Mouse (Mus musculus) layer of hippocampus, adult 8-10 months (tissue): ENCODE data around the gene Oit1. TPM values are rescaled to one million over a fixed set of nuclear protein-coding genes. Genes with fewer than 3 reads are reported as not detected.
A peak's percentile ranks its signal among the peaks of the same experiment; 100 is the strongest.

Experiments
- DNase-seq, 2 experiments: peaks; one replicate each; pipeline ENCODE4 v3.0.0; 2022; ENCODE audit warnings: low spot score in 2 of 2
- total RNA-seq, 4 experiments: library from RNA; stranded (reverse); gene quantifications; 2 replicates each; pipeline ENCODE4 v1.2.4; 2022

The Oit1 gene
- total RNA-seq, 4 experiments from 2014 or later = not detected

DNA sequence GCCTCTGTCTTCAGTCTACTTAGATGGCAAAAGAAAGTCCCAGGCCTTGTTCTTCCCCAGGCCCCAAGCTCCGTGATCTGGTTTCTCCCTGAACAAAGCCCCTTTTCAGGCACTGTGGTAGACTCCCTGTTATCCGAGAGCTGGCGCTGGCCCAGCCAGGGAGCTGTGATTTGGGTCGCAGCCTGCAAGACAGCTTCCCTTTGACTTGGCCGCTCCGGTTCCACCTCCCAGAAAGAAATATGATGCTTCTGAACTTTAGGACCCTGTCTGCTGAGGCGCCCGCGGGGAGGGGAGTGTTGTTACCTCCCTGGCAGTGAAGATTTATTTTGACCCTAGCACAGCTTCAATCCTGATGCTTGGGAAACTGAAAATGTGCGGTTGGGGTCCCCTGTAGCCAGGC is 42.6 kb downstream of the Oit1 start:
- DNase-seq = no peak

GRCm38 (mm10) chr14:8334511-8334910 is 44.0 kb downstream of the Oit1 start:
- DNase-seq = no peak

DNA sequence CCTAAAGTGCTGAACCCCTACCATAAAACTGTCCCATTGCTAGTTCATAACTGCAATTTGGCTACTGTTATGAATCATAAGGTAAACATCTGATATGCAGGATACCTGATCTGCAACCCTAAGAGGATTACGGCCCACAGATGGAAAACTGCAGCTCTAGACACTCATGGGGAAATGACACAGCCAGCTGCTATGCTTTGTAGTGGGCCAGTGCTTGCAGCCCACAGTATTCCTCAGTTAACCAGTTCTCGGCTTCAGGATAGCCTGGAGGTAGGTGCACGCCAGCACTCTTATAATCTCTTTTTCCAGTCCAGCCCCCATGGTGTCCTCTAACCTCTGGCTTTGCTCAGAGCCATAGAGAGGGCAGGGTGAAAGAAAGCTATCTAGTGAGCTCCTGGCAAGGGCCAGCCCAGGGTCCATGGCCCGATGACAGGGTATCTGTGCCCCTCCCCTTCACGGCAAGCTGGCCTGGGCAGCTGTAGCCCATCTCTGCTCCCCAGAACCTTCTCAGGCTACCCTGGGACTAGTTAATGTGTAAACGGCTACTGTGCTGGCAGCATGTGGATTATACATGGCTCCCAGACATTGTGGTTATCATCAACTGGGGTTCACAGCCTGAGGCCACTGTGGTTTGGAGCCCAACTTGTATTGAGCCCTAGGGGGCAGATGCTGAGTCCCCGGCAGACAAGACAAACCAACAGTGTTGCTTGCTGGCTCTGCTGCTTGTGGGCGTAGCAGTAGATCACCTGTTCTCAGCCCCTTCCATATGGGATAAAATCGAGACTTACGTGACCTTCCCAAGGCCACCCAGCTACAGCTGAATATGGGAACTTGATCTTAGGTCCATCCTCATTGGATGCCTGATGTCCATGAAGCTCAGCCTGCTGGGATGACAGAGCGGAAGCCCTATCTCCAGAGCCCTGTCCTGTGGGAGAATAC is 46.0 kb downstream of the Oit1 start:
- no peak for DNase-seq

DNA sequence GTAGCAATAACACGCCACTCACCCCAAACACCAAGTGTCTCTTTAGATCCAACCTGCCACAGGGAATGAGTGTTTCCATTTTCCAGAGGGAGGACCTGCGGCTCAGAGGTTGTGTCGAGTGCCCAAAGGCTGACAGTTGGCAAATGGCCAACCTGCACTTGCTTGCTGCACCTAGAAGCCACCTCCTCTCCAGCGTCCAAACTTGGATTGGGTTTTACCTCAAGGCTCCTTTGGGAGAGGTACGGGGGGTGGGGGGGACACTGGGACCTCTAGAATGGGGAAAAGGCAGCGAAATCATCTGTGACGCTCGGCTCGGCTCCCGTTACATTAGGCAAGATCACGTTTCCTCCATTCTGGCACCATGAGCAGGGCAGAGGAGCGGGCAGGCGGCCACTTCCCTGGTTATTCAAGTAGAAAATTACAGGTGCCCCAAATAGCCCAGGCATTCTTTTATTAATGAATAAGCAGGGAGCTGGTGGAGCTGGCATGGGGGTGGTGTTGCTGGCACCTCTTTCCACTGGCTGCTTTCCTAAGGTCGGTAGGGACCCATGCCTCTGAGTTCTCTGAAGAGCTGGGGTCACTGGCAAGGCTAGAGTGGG is 47.1 kb downstream of the Oit1 start:
- DNase-seq = no peak

GRCm38 (mm10) chr14:8330390-8330789 is 48.2 kb downstream of the Oit1 start:
- no peak for DNase-seq

GRCm38 (mm10) chr14:8329552-8329951 is 49.0 kb downstream of the Oit1 start:
- DNase-seq = no peak

GRCm38 (mm10) chr14:8327371-8327770 is 51.2 kb downstream of the Oit1 start:
- no peak for DNase-seq

DNA sequence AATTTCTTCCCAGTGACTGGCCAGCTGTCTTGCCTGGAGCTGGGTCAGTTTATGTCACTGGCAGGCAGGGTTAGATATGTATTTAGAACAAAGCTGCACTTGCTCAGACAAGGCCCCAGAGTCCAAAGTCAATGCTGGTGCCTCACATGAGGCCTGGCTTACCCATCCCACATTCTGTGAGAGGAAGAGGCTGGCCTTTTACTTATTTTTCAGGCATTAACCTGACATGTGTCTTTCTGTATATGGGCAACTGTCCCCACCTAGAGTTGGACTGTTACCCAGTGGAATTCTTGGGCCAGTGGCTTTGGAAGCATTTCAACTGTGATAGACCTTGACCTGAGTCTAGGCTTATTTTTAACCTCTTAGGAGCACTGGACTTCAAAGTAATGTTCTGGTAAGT is 51.6 kb downstream of the Oit1 start:
- DNase-seq = no peak

DNA sequence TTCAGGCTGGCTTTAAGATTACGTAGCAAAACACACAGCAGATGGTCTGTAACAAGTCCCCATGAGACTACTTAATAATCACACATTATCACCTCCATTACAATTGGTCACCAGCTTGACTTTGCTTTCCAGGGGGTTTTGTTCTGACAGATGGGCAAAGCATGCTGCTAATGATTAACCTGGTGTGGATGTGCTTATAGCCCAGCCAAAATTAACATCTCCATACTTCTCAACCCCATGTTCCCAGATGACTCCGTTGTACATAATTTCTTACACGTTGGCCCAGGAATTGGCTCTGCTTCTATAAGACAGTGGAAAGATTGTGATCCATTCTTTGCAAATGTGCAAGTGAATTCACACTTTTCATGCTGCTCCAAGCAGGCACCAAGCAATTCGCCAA is 52.8 kb downstream of the Oit1 start:
- DNase-seq = no peak

- no peak for DNase-seq
Observed at GRCm38 (mm10) chr14:8320528-8320927, 58.0 kb downstream of the Oit1 start.

DNA sequence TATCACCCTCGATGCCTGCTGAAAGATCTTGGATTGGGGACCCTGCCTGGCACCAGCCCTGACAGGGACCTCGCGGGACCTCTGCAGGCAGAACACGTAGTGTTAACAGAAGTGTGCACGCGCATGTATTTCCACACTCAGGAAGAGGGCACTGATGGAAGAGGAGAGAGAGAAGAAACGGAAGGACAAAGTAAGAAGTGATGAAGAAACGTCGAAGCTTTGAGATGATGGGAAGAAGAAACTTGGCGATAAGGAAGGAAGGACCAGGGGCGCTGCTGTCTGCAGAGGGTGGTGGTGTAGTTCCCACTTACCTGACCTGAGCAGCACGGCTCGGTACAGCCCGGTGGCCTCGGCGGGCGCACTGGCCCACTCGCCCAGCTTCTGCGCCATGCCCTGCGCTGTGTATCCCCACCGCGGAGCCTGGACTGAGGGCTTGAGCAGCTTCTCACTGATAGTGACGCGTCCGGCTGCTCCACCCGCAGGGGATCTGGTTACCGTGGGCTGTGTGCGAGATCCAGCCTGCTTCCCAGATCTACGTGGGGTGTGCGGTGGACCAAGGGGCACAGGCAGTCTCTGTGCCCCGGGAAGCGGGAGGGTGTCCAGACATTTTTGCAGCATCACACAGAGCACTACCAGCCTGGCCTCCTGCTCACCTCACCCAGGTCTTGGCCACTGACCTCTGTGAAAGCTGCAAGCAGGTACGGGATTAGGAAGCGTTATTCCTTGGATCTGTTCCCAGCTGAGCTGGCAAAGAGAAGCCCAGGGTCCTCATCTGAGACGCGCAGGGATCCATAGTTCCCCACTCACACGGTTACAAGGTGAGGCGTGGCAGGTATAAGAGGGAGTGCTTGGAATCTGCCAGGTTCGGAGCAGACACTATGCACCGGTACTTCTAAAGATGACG is 61.1 kb downstream of the Oit1 start, which contains the start of gene Fam107a:
TSS of gene Fam107a (minus strand) at position 830 of the 904 bp plus-strand sequence.
- no peak for DNase-seq

GRCm38 (mm10) chr14:8316366-8317193 is 62.0 kb downstream of the Oit1 start:
- no peak for DNase-seq

DNA sequence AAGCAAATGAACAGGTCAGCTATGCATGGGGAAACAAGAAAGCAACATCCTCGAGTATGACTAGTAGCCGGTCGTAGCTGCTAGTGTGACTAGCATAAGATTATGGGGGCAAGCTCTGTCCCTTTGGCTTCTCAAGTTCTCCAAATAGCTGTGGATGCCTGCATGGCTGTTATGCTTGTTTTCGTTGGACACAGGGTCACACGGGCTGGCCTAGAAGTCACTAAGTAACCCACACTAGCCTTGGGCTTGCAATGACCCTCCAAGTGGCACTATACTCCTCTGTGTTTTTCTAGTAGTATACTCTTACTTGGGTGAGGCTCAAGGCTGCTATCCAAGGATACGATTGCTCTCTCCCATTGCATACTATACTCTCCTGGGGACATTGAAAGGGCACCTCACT is 63.4 kb downstream of the Oit1 start:
- DNase-seq = no peak

DNA sequence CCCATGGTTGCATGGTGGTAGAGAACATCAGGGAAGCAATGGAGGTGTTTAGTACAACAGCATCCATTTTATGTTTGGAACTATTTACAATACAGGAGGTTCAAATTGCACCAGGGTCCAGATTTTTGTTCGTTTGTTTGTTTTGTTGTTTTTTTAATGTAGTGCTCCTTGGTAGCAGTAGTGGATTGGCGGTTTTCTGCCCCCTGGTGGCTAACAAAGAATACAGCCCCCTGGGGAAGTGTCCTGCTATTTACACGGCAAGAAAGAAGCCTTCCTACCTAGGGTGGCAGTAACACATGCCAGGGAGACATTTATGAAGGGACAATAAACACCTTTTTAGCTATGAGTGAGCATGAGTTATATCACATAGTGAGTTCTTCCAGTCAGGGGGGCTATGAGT is 64.0 kb downstream of the Oit1 start:
- DNase-seq = no peak

- DNase-seq = peak; percentile 51 to 72
Observed at GRCm38 (mm10) chr14:8313877-8314276, 64.7 kb downstream of the Oit1 start.

DNA sequence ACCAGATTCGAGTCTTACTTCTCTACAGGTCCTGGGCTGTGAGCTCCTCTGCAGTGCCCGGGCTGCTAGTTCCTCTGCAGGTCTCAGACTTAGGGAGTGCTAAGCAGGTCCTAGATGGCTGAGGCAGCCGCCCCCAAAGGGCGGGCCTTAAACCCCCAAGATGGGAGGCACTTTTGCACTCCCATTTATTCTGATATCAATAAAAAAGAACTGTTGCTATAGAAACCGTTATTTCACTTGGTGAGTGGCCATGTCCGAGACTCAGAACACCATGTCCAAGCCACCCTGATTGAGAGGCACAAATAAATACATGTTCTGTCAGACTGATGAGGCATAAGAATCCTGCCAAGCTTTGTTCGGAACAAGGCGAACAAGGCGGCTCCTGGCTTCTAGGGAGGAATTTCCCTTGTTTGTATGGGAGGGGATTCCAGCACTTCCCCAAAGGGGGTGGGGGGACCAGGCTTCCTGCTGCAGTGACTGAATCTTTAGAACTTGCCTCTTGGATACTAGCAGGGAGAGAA is 68.9 kb downstream of the Oit1 start:
- DNase-seq = peak; percentile 60 to 71

DNA sequence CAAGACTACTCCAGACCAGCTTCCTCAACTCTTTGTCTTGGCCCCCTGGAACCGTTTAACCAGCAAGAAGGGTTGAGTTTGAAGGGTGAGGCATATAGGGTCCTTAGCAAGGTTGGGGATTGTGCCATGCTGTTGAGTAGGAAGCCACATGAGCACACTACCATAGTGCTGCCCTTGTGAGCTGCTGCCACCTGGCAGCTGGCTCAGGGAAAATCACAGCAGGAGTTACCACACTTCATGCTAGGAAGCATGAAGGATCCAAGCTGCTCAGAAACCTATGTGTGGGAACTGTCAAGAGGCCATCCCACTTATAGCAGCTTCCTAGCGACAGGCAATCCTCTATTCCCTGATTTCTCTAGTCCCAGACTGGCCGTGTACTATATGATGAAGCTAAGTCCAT is 69.9 kb downstream of the Oit1 start:
- DNase-seq = no peak

GRCm38 (mm10) chr14:8306884-8307283 is 71.7 kb downstream of the Oit1 start:
- no peak for DNase-seq

DNA sequence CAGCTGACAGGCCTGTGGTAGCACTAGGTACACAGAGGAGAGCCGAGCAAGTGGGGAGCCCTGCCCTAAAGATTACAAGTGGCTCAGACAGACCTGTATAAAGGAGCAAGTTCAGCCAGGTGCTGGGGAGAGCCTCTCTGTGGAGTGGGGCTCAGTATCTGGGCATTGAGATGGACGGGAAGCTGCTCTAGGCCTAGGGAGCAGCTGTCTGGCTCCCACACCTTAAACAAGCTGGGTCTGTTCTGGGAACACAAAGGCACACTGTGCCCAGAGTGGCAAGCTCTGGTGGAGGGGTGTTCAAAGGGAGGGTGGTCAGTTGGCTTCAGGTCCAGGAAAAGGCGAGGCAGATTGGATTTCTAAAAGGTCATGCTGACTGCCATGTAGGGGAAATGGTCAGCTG is 73.5 kb downstream of the Oit1 start:
- no peak for DNase-seq

GRCm38 (mm10) chr14:8304082-8304481 is 74.5 kb downstream of the Oit1 start:
- no peak for DNase-seq

DNA sequence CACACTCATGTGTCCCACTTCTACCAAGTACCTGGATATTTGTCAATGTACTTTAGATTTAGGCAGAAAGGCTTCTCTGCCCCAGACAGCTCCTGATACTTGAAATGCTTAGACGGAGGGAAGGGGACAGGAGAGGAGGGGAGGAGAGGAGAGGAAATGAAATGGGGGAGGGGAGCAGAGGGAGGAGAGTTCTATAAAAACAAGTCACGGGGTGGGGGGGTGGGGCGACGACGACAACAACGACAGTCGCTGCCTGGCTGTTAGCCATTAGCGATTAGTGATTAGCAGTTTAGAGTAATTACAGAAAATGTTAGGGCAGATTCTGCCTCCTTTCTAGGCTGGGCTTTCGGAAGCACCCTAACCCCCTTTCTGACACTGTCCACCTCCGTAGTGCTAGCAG is 75.9 kb downstream of the Oit1 start:
- no peak for DNase-seq
